Mouse (Mus musculus) neural tube, embryonic 14.5 days (tissue): ENCODE measurements around the gene Il1r2. TPM values are rescaled to one million over a fixed set of nuclear protein-coding genes. Genes with fewer than 3 reads are reported as not detected.

Experiments used
- ATAC-seq: fragments of 200-750 bp; cut with Nextera tagmentation; 2 replicates; pipeline ENCODE4 v1.8.0; 2017; ENCODE audit warnings: low read depth, mild to moderate bottlenecking, moderate TSS enrichment, moderate library complexity
- H3K27ac ChIP-seq: fragments of 300-500 bp; sonication (generic); 2 replicates; pipeline ENCODE4 v1.5.1; 2014; ENCODE audit warnings: low read depth, mild to moderate bottlenecking, control low read depth, low read length, moderate library complexity, mixed read lengths
- H3K27me3 ChIP-seq: fragments of 300-500 bp; sonication (generic); 2 replicates; pipeline ENCODE4 v1.6.1; 2014; ENCODE audit warnings: low read length; ENCODE audit not compliant: control insufficient read depth, insufficient read depth
- H3K36me3 ChIP-seq: fragments of 300-500 bp; sonication (generic); 2 replicates; pipeline ENCODE4 v1.6.1; 2014; ENCODE audit warnings: low read length, mixed read lengths; ENCODE audit not compliant: control insufficient read depth, insufficient read depth
- H3K4me1 ChIP-seq: fragments of 300-500 bp; sonication (generic); 2 replicates; pipeline ENCODE4 v1.6.1; 2014; ENCODE audit warnings: low read length; ENCODE audit not compliant: control insufficient read depth, insufficient read depth
- H3K4me2 ChIP-seq: fragments of 300-500 bp; sonication (generic); 2 replicates; pipeline ENCODE4 v1.6.1; 2014; ENCODE audit warnings: mild to moderate bottlenecking, low read depth, low read length, control low read depth
- H3K4me3 ChIP-seq: fragments of 300-500 bp; sonication (generic); 2 replicates; pipeline ENCODE4 v1.5.1; 2014; ENCODE audit warnings: low read depth, low read length, control low read depth, mixed read lengths
- H3K9ac ChIP-seq: fragments of 300-500 bp; sonication (generic); replicated peaks from 2 replicates; pipeline ENCODE4 v1.6.1; 2014; ENCODE audit warnings: low read depth, mild to moderate bottlenecking, control low read depth, low read length, mixed read lengths
- H3K9me3 ChIP-seq: fragments of 300-500 bp; sonication (generic); 2 replicates; pipeline ENCODE4 v1.6.1; 2016; ENCODE audit warnings: low read length; ENCODE audit not compliant: control insufficient read depth
- WGBS: fragments of 180-500 bp; shearing (Covaris S2); extraction: QIAGEN DNeasy Blood & Tissue Kit; methylation state at CpG from one replicate; pipeline ENCODE4 v1.1.7; 2014; 5-methylcytosine and 5-hydroxymethylcytosine counted together
- polyA plus RNA-seq: library from polyadenylated mRNA; unstranded; fragments of >200 nt; fragmentation: Nextera tagmentation; extraction: Ambion mirVana; gene quantifications from 2 replicates; pipeline ENCODE4 v1.2.1, GENCODE M21; 2014

Il1r2 gene
- polyA plus RNA-seq, 1 experiment from 2014 or later, result 0.19 TPM

DNA sequence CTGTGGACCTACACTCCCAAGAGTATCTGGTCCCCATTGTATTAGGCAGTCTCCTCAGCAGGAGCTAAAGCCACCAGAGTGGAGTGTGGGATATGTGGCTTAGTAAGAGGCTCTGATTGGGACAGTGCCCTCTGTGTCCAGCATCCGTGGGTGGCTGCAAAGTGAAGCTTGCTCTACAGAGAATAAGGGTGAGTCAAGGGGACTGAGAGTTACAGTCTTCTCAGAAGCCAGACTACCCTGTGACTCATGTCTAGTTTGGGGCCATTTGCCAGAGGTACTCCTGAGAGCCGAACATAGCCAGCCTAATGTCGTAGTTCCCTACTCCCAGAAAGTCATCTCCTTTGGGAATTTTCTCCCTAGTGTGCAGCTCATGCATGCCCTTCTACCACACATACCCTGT lies 100.3 kb downstream of the Il1r2 start:
- Histone ChIP-seq H3K9ac (no peak overlapping the region), H3K4me2 (no peak overlapping the region), H3K36me3 (no peaks in the 10 kb centered on the region), H3K4me3 (no peak overlapping the region), H3K27me3 (no peaks in the 10 kb centered on the region), H3K4me1 (no peaks in the 10 kb centered on the region), H3K9me3 (no peaks in the 10 kb centered on the region), H3K27ac (no peak overlapping the region)
- no peak for ATAC-seq
- 86% methylated on average over 3 of the region's 3 CpGs for WGBS

Other genes with a start within 250 kb of the Il1r2 start
- gene Map4k4, start 173.2 kb upstream of the Il1r2 start, polyA plus RNA-seq, result 47.9 and 56.6 TPM in 2 replicates
- gene Il1r1, start 151.0 kb downstream of the Il1r2 start, polyA plus RNA-seq, result 0.51 and 1.2 TPM in 2 replicates